Mouse (Mus musculus): ENCODE data around the gene Chrna7. TPM values are rescaled to one million over a fixed set of nuclear protein-coding genes. Genes with fewer than 3 reads are reported as not detected.
A peak's percentile ranks its signal among the peaks of the same experiment; 100 is the strongest.

The Chrna7 gene
- polyA plus RNA-seq (2014; fragmentation: Nextera tagmentation; extraction: Ambion mirVana): 0.57 and 3.2 TPM in 2 replicates

DNA sequence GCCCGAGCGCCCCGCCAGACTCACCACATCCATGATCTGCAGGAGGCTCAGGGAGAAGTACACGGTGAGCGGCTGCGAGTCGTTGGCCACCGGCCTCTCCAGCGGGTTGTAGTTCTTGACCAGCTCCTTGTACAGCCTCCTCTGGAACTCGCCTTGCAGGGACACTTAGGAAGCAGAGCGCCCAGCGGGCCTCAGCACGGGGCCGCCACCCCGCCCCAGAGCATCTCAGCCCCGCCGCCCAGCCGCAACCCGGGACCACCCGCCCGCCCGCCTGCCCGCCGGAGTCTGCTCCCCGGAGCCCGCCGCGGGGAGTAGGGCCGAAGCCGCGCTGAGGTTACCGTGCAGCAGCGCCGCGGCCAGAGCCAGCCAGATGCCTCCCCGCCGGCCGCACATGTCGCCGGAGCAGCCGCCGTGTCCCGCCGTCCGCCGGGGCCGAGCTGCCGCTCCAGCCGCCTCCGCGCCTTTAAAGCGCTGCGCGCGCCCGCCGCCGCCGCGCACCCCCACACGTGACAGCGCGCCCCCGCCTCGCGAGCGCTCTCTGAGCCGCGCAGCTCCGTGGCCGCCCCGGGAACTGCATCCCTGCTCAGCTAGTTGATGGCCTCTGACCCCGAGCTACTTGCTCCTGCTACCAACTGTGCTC, at the start of gene Chrna7:
Gene Chrna7 (minus strand): TSS at position 486 of the 640 bp plus-strand sequence.
- peak within 1 kb of the TSS; percentile 93 for H3K4me2 ChIP-seq (replicated peaks; ENCODE audit: low read depth, low read length)
- H3K27ac ChIP-seq (ENCODE audit: low read depth, low read length): no peak within 1 kb of the TSS
- H3K9me3 ChIP-seq (ENCODE audit: control insufficient read depth, low read length): no peaks in the 10 kb centered on the region
- H3K27me3 ChIP-seq (ENCODE audit: control insufficient read depth, insufficient read depth, low read length): no peaks in the 10 kb centered on the region
- peak within 1 kb of the TSS; percentile 59 for H3K9ac ChIP-seq (ENCODE audit: low read depth, low read length)
- peak; percentile 94 for ATAC-seq (ENCODE audit: low FRiP score, low TSS enrichment)
- H3K4me3 ChIP-seq (ENCODE audit: low read length): peak within 1 kb of the TSS; percentile 64
- under 1% methylated on average over 70 of the region's 73 CpGs for WGBS
- H3K4me1 ChIP-seq (ENCODE audit: control insufficient read depth, insufficient read depth, low read length): no peaks in the 10 kb centered on the region
- H3K36me3 ChIP-seq (ENCODE audit: control insufficient read depth, insufficient read depth, low read length): no peaks in the 10 kb centered on the region

- WGBS: 89% methylated on average over 2 of the region's 2 CpGs
- no peak overlapping the region for H3K9ac ChIP-seq (ENCODE audit: low read depth, low read length)
- H3K4me3 ChIP-seq (ENCODE audit: low read length): no peak overlapping the region
- no peaks in the 10 kb centered on the region for H3K4me1 ChIP-seq (ENCODE audit: control insufficient read depth, insufficient read depth, low read length)
- no peaks in the 10 kb centered on the region for H3K27me3 ChIP-seq (ENCODE audit: control insufficient read depth, insufficient read depth, low read length)
- H3K27ac ChIP-seq (ENCODE audit: low read depth, low read length): no peak overlapping the region
- H3K9me3 ChIP-seq (ENCODE audit: control insufficient read depth, low read length): no peaks in the 10 kb centered on the region
- no peak for ATAC-seq (ENCODE audit: low FRiP score, low TSS enrichment)
- no peak overlapping the region for H3K4me2 ChIP-seq (replicated peaks; ENCODE audit: low read depth, low read length)
- H3K36me3 ChIP-seq (ENCODE audit: control insufficient read depth, insufficient read depth, low read length): no peaks in the 10 kb centered on the region
Measured at GRCm38 (mm10) chr7:63249404-63249803, 37.0 kb upstream of the Chrna7 start.

DNA sequence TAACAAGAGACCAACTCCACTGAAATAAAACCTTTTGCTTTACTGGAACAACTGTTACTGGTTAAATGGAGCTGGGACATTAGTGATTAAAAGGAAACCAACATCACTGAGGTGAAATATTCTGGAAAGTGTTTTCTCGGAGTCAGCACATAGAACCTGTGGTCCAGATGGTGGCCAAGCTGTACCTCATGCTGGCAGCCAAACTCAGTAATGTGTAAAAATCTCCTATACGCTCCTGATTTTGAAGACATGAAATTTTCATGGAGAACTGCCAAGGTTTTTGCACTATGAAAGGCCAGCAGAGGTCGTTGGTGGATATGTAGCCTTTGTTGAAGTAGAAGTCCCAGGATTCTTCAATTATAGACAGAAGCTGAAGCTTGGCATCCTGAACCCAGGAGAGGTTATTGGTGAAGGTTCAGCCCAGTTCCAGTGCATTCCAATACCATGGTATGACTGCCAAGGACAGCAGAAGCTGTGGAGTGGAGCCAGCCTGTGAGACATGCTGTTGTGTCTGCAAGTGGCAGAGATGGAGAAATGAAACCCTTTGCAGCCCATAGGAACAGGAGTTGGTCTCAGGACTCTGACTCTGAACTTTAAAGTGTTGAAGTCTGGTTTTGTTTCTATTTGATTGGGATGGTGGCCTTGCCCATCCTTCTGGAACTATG, 25.6 kb upstream of the Chrna7 start:
- ATAC-seq (ENCODE audit: low FRiP score, low TSS enrichment): no peak
- Histone ChIP-seq H3K36me3 (ENCODE audit: control insufficient read depth, insufficient read depth, low read length) (no peaks in the 10 kb centered on the region), H3K27ac (ENCODE audit: low read depth, low read length) (no peak overlapping the region), H3K4me2 (replicated peaks; ENCODE audit: low read depth, low read length) (no peak overlapping the region), H3K27me3 (ENCODE audit: control insufficient read depth, insufficient read depth, low read length) (no peaks in the 10 kb centered on the region), H3K4me1 (ENCODE audit: control insufficient read depth, insufficient read depth, low read length) (no peaks in the 10 kb centered on the region), H3K9me3 (ENCODE audit: control insufficient read depth, low read length) (no peaks in the 10 kb centered on the region), H3K4me3 (ENCODE audit: low read length) (no peak overlapping the region), H3K9ac (ENCODE audit: low read depth, low read length) (no peak overlapping the region)
- 75% methylated on average over 3 of the region's 3 CpGs for WGBS

- ATAC-seq (ENCODE audit: low FRiP score, low TSS enrichment): no peak
- no peaks in the 10 kb centered on the region for H3K36me3 ChIP-seq (ENCODE audit: control insufficient read depth, insufficient read depth, low read length)
- WGBS: 40% methylated on average over 7 of the region's 7 CpGs
- no peak overlapping the region for H3K4me3 ChIP-seq (ENCODE audit: low read length)
- H3K4me2 ChIP-seq (replicated peaks; ENCODE audit: low read depth, low read length): no peak overlapping the region
- H3K27me3 ChIP-seq (ENCODE audit: control insufficient read depth, insufficient read depth, low read length): no peaks in the 10 kb centered on the region
- no peak overlapping the region for H3K9ac ChIP-seq (ENCODE audit: low read depth, low read length)
- H3K27ac ChIP-seq (ENCODE audit: low read depth, low read length): no peak overlapping the region
- no peaks in the 10 kb centered on the region for H3K4me1 ChIP-seq (ENCODE audit: control insufficient read depth, insufficient read depth, low read length)
- H3K9me3 ChIP-seq (ENCODE audit: control insufficient read depth, low read length): no peaks in the 10 kb centered on the region
Measured at GRCm38 (mm10) chr7:63225066-63225780, 12.9 kb upstream of the Chrna7 start.

- H3K27ac ChIP-seq (ENCODE audit: low read depth, low read length): no peak overlapping the region
- no peaks in the 10 kb centered on the region for H3K36me3 ChIP-seq (ENCODE audit: control insufficient read depth, insufficient read depth, low read length)
- H3K9ac ChIP-seq (ENCODE audit: low read depth, low read length): peak overlapping the region; percentile 59; the same call in 1 of the 2 replicates
- H3K27me3 ChIP-seq (ENCODE audit: control insufficient read depth, insufficient read depth, low read length): no peaks in the 10 kb centered on the region
- H3K9me3 ChIP-seq (ENCODE audit: control insufficient read depth, low read length): no peaks in the 10 kb centered on the region
- H3K4me1 ChIP-seq (ENCODE audit: control insufficient read depth, insufficient read depth, low read length): no peaks in the 10 kb centered on the region
- WGBS: 3% methylated on average over 13 of the region's 13 CpGs
- peak overlapping the region; percentile 64 for H3K4me3 ChIP-seq (ENCODE audit: low read length)
- ATAC-seq (ENCODE audit: low FRiP score, low TSS enrichment): no peak
- peak overlapping the region; percentile 93 for H3K4me2 ChIP-seq (replicated peaks; ENCODE audit: low read depth, low read length)
Measured at GRCm38 (mm10) chr7:63211641-63212083, 707 bp downstream of the Chrna7 start.

DNA sequence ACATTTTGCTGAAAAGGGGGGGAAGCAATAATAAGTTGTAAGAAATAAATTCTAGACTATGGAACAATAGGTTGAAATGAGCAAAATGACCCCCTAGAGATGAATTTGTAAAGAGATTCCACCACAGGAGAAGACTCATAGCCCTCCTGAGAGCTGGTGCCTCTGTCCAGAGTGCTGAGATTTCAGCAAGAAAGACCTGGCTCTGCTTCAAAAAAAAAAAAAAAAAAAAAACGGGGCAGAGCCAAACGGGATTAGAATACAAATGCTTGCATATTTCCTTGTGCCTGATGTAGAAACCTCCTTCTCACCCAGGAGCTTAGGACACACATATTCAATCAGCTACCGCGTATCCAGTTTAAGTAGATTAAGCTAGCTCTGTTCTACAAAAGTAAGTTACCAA, 2.9 kb downstream of the Chrna7 start:
- Histone ChIP-seq H3K27ac (ENCODE audit: low read depth, low read length) (no peak overlapping the region), H3K9me3 (ENCODE audit: control insufficient read depth, low read length) (no peaks in the 10 kb centered on the region), H3K36me3 (ENCODE audit: control insufficient read depth, insufficient read depth, low read length) (no peaks in the 10 kb centered on the region), H3K27me3 (ENCODE audit: control insufficient read depth, insufficient read depth, low read length) (no peaks in the 10 kb centered on the region), H3K4me1 (ENCODE audit: control insufficient read depth, insufficient read depth, low read length) (no peaks in the 10 kb centered on the region), H3K4me2 (replicated peaks; ENCODE audit: low read depth, low read length) (no peak overlapping the region), H3K4me3 (ENCODE audit: low read length) (no peak overlapping the region), H3K9ac (ENCODE audit: low read depth, low read length) (no peak overlapping the region)
- no peak for ATAC-seq (ENCODE audit: low FRiP score, low TSS enrichment)
- WGBS: 30% methylated on average over 4 of the region's 4 CpGs

GRCm38 (mm10) chr7:63207137-63207536, 5.2 kb downstream of the Chrna7 start:
- no peak for ATAC-seq (ENCODE audit: low FRiP score, low TSS enrichment)
- H3K27me3 ChIP-seq (ENCODE audit: control insufficient read depth, insufficient read depth, low read length): no peaks in the 10 kb centered on the region
- no peaks in the 10 kb centered on the region for H3K9me3 ChIP-seq (ENCODE audit: control insufficient read depth, low read length)
- no peak overlapping the region for H3K9ac ChIP-seq (ENCODE audit: low read depth, low read length)
- H3K4me2 ChIP-seq (replicated peaks; ENCODE audit: low read depth, low read length): no peak overlapping the region
- H3K4me3 ChIP-seq (ENCODE audit: low read length): no peak overlapping the region
- no peaks in the 10 kb centered on the region for H3K4me1 ChIP-seq (ENCODE audit: control insufficient read depth, insufficient read depth, low read length)
- H3K36me3 ChIP-seq (ENCODE audit: control insufficient read depth, insufficient read depth, low read length): no peaks in the 10 kb centered on the region
- 63% methylated on average over 2 of the region's 2 CpGs for WGBS
- H3K27ac ChIP-seq (ENCODE audit: low read depth, low read length): no peak overlapping the region

- Histone ChIP-seq H3K4me3 (ENCODE audit: low read length) (no peak overlapping the region), H3K4me1 (ENCODE audit: control insufficient read depth, insufficient read depth, low read length) (no peaks in the 10 kb centered on the region), H3K9ac (ENCODE audit: low read depth, low read length) (no peak overlapping the region), H3K36me3 (ENCODE audit: control insufficient read depth, insufficient read depth, low read length) (no peaks in the 10 kb centered on the region), H3K27me3 (ENCODE audit: control insufficient read depth, insufficient read depth, low read length) (no peaks in the 10 kb centered on the region), H3K9me3 (ENCODE audit: control insufficient read depth, low read length) (no peaks in the 10 kb centered on the region), H3K4me2 (replicated peaks; ENCODE audit: low read depth, low read length) (no peak overlapping the region), H3K27ac (ENCODE audit: low read depth, low read length) (no peak overlapping the region)
- ATAC-seq (ENCODE audit: low FRiP score, low TSS enrichment): no peak
- WGBS: 76% methylated on average over 2 of the region's 2 CpGs
Measured at GRCm38 (mm10) chr7:63195560-63195959, 16.8 kb downstream of the Chrna7 start.
